In the genomic region with DNA sequence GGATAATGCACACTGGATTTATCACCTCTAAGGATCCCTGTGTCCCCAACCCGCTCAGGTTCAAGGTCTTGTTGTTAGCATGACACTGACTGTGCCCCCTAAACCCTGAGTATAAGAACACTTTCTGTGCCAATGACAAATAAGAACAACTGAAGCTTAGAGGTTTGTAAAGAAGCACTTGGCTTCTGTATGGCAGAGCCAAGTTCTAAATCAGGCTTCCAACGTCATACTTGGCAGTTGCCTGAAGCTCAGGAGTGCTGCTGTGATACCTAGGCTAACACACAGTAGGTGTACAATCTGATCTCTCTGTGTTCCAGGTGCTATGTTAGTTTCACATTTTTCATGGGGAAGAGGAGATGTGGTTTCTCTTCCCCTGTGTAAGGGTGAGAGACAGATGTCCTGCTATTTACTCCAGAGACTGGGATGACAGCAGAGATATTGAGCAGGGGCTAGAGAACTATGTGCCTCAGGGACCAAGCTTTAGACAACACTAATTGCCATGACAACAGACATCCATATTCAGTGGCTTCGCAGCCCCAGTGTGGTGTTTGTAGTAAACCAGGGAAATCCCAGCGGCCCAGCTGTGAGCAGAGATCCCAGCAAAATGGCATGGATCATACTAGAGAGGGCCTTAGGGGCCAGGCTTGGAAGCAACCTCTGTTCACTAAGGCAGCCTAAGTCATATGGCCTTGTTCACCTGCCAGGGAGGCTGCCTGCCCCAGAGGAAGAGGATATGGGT, we compare ENCODE assay signal across 18 mouse cellular contexts.
DNase-seq lines count a peak whose midpoint lies in the region; ATAC-seq and TF ChIP-seq lines count a peak whose summit lies in the region.
"Had no signal": no experiment of that assay in that cellular context is flagged by ENCODE, and none has a peak within 500 bp of the region (broad histone marks: within the 10 kb centered on the region; RNA-seq: fewer than 3 reads in every experiment).

No protein-coding gene starts in this region.

- no peaks in the 10 kb centered on the region for H3K9me3 ChIP-seq in embryonic facial prominence, embryonic 11.5 days (replicated peaks; ENCODE audit: control insufficient read depth, low read length)
- H3K9me3 ChIP-seq in embryonic facial prominence, embryonic 10.5 days = no peaks in the 10 kb centered on the region
- no peaks in the 10 kb centered on the region for H3K9me3 ChIP-seq in lung, embryonic 14.5 days (ENCODE audit: low read depth, low read length)
- no peaks in the 10 kb centered on the region for H3K9me3 ChIP-seq in hindbrain, postnatal 0 days (ENCODE audit: low read length)
- H3K9me3 ChIP-seq in neural tube, embryonic 12.5 days = no peaks in the 10 kb centered on the region
- H3K9me3 ChIP-seq: embryonic facial prominence, embryonic 12.5 days; stomach, embryonic 15.5 days had no signal

- H3K9ac ChIP-seq in embryonic facial prominence, embryonic 11.5 days (replicated peaks; ENCODE audit: low read length) = no peak overlapping the region
- H3K9ac ChIP-seq in lung, embryonic 14.5 days = no peak overlapping the region
- H3K9ac ChIP-seq in hindbrain, postnatal 0 days (replicated peaks; ENCODE audit: low read length) = no peak overlapping the region
- no peak overlapping the region for H3K9ac ChIP-seq in neural tube, embryonic 12.5 days
- H3K9ac ChIP-seq: embryonic facial prominence, embryonic 12.5 days; stomach, embryonic 15.5 days had no signal

- H3K4me1 ChIP-seq in embryonic facial prominence, embryonic 11.5 days (ENCODE audit: control insufficient read depth, insufficient read depth, low read length) = no peaks in the 10 kb centered on the region
- H3K4me1 ChIP-seq in embryonic facial prominence, embryonic 10.5 days = 0 out of 2 replicates have a peak, but pooled peaks cover 12% of the 10 kb centered on the region
- H3K4me1 ChIP-seq in lung, embryonic 14.5 days (ENCODE audit: insufficient read depth) = no peaks in the 10 kb centered on the region
- no peaks in the 10 kb centered on the region for H3K4me1 ChIP-seq in hindbrain, postnatal 0 days (ENCODE audit: insufficient read depth, low read length)
- H3K4me1 ChIP-seq in neural tube, embryonic 12.5 days = peaks cover 7% of the 10 kb centered on the region
- H3K4me1 ChIP-seq: embryonic facial prominence, embryonic 12.5 days; stomach, embryonic 15.5 days had no signal

- H3K27ac ChIP-seq in embryonic facial prominence, embryonic 11.5 days (replicated peaks; ENCODE audit: low read depth, low read length) = no peak overlapping the region
- no peak overlapping the region for H3K27ac ChIP-seq in embryonic facial prominence, embryonic 10.5 days (replicated peaks)
- no peak overlapping the region for H3K27ac ChIP-seq in lung, embryonic 14.5 days (ENCODE audit: low read depth)
- H3K27ac ChIP-seq in hindbrain, postnatal 0 days = no peak overlapping the region
- no peak overlapping the region for H3K27ac ChIP-seq in neural tube, embryonic 12.5 days
- H3K27ac ChIP-seq: embryonic facial prominence, embryonic 12.5 days; kidney, postnatal 0 days; stomach, embryonic 15.5 days had no signal

- no peak overlapping the region for H3K4me3 ChIP-seq in embryonic facial prominence, embryonic 11.5 days (ENCODE audit: low read depth, low read length)
- H3K4me3 ChIP-seq in embryonic facial prominence, embryonic 10.5 days = no peak overlapping the region
- no peak overlapping the region for H3K4me3 ChIP-seq in lung, embryonic 14.5 days (ENCODE audit: low read depth, low read length)
- H3K4me3 ChIP-seq in hindbrain, postnatal 0 days (ENCODE audit: low read length) = no peak overlapping the region
- no peak overlapping the region for H3K4me3 ChIP-seq in neural tube, embryonic 12.5 days
- H3K4me3 ChIP-seq: embryonic facial prominence, embryonic 12.5 days; stomach, embryonic 15.5 days had no signal

- no peaks in the 10 kb centered on the region for H3K27me3 ChIP-seq in embryonic facial prominence, embryonic 11.5 days (ENCODE audit: control insufficient read depth, insufficient read depth, low read length)
- no peaks in the 10 kb centered on the region for H3K27me3 ChIP-seq in embryonic facial prominence, embryonic 10.5 days (replicated peaks; ENCODE audit: low read depth, poor library complexity, severe bottlenecking)
- no peaks in the 10 kb centered on the region for H3K27me3 ChIP-seq in lung, embryonic 14.5 days (ENCODE audit: insufficient read depth, low read length)
- no peaks in the 10 kb centered on the region for H3K27me3 ChIP-seq in hindbrain, postnatal 0 days (ENCODE audit: insufficient read depth, low read length)
- no peaks in the 10 kb centered on the region for H3K27me3 ChIP-seq in neural tube, embryonic 12.5 days (replicated peaks)
- H3K27me3 ChIP-seq: embryonic facial prominence, embryonic 12.5 days; stomach, embryonic 15.5 days had no signal

- peak; percentile 64 for ATAC-seq in embryonic facial prominence, embryonic 11.5 days (replicated peaks; ENCODE audit: insufficient number of reproducible peaks, low FRiP score, low TSS enrichment, low read depth)
- 0 out of 2 replicates have a peak, but pooled peaks have one; percentile 31 for ATAC-seq in lung, embryonic 14.5 days (ENCODE audit: insufficient read depth)
- peak; percentile 43; the same call in 1 of the 2 replicates for ATAC-seq in hindbrain, postnatal 0 days
- peak; percentile 79 for ATAC-seq in neural tube, embryonic 12.5 days (ENCODE audit: low FRiP score, low read depth)
- ATAC-seq: inflammation-experienced regulatory T-cells, adult 6 months had no signal

- no peak for TF ChIP-seq CTCF in lung, embryonic 14.5 days (IDR thresholded peaks at IDR 0.05; ENCODE audit: low read depth)
- TF ChIP-seq CTCF in hindbrain, postnatal 0 days (IDR thresholded peaks at IDR 0.05; ENCODE audit: low read depth) = no peak

- 60% methylated on average over 4 of the region's 4 CpGs for WGBS in embryonic facial prominence, embryonic 11.5 days
- 70% methylated on average over 4 of the region's 4 CpGs for WGBS in embryonic facial prominence, embryonic 10.5 days
- WGBS in lung, embryonic 14.5 days = 50% methylated on average over 4 of the region's 4 CpGs
- 38% methylated on average over 4 of the region's 4 CpGs for WGBS in hindbrain, postnatal 0 days
- WGBS in neural tube, embryonic 12.5 days = 49% methylated on average over 4 of the region's 4 CpGs

- H3K36me3 ChIP-seq in embryonic facial prominence, embryonic 11.5 days (replicated peaks; ENCODE audit: control insufficient read depth, insufficient read depth, low read depth, low read length) = no peaks in the 10 kb centered on the region
- H3K36me3 ChIP-seq in embryonic facial prominence, embryonic 10.5 days (replicated peaks) = no peaks in the 10 kb centered on the region
- no peaks in the 10 kb centered on the region for H3K36me3 ChIP-seq in lung, embryonic 14.5 days (ENCODE audit: insufficient read depth)
- H3K36me3 ChIP-seq in hindbrain, postnatal 0 days (ENCODE audit: insufficient read depth, low read length) = no peaks in the 10 kb centered on the region
- no peaks in the 10 kb centered on the region for H3K36me3 ChIP-seq in neural tube, embryonic 12.5 days
- H3K36me3 ChIP-seq: embryonic facial prominence, embryonic 12.5 days; stomach, embryonic 15.5 days had no signal

- DNase-seq in embryonic facial prominence, embryonic 11.5 days (ENCODE audit: low spot score) = no peak
- no peak for DNase-seq in embryonic facial prominence, embryonic 10.5 days (ENCODE audit: low spot score)
- no peak for DNase-seq in lung, embryonic 14.5 days
- DNase-seq in lung, postnatal 4 days = no peak
- DNase-seq in hindbrain, postnatal 0 days (ENCODE audit: low spot score) = no peak
- DNase-seq in T-cell, adult 2 months (ENCODE audit: low spot score) = no peak
- DNase-seq in cerebellum, postnatal 10 days = no peak
- DNase-seq: cerebellum, adult 11 months; layer of hippocampus, adult 9-11 months; left cerebral cortex, postnatal 4 days; lung, adult 18-20 months; thymus, postnatal 14 days had no signal

- H3K4me2 ChIP-seq in embryonic facial prominence, embryonic 11.5 days (ENCODE audit: low read depth, low read length) = no peak overlapping the region
- no peak overlapping the region for H3K4me2 ChIP-seq in lung, embryonic 14.5 days
- H3K4me2 ChIP-seq in hindbrain, postnatal 0 days (ENCODE audit: low read depth, low read length) = no peak overlapping the region
- no peak overlapping the region for H3K4me2 ChIP-seq in neural tube, embryonic 12.5 days (replicated peaks)
- H3K4me2 ChIP-seq: embryonic facial prominence, embryonic 12.5 days; heart, embryonic 11.5 days; stomach, embryonic 15.5 days had no signal
